Mouse (Mus musculus) c-Kit-positive CD71-negative TER-119-negative erythroid progenitor cells, embryonic 14.5 days (primary cell): ENCODE results near the gene Tax1bp1.
A peak's percentile ranks its signal among the peaks of the same experiment; 100 is the strongest.

Experiments
- DNase-seq: peaks from one replicate; pipeline ENCODE4 v3.0.0-alpha.2; 2013; ENCODE audit warnings: low read depth

Tax1bp1 gene

GRCm38 (mm10) chr6:52705280-52705679 is 8.2 kb upstream of the Tax1bp1 start:
- no peak for DNase-seq

GRCm38 (mm10) chr6:52707815-52708214 is 5.7 kb upstream of the Tax1bp1 start:
- no peak for DNase-seq

GRCm38 (mm10) chr6:52712563-52712962 is 966 bp upstream of the Tax1bp1 start:
- no peak for DNase-seq

GRCm38 (mm10) chr6:52713897-52714509 is 474 bp downstream of the Tax1bp1 start:
- peak; percentile 78 for DNase-seq

GRCm38 (mm10) chr6:52717493-52718192 is 4.1 kb downstream of the Tax1bp1 start:
- DNase-seq = no peak

GRCm38 (mm10) chr6:52724805-52725439 is 11.4 kb downstream of the Tax1bp1 start:
- peak; percentile 47 for DNase-seq

GRCm38 (mm10) chr6:52730338-52730737 is 16.8 kb downstream of the Tax1bp1 start:
- no peak for DNase-seq

GRCm38 (mm10) chr6:52734630-52735029 is 21.1 kb downstream of the Tax1bp1 start:
- no peak for DNase-seq

GRCm38 (mm10) chr6:52752832-52753231 is 39.3 kb downstream of the Tax1bp1 start:
- no peak for DNase-seq

- no peak for DNase-seq
These were observed 51.7 kb downstream of the Tax1bp1 start for GRCm38 (mm10) chr6:52765206-52765605.

- no peak for DNase-seq
These were observed 57.3 kb downstream of the Tax1bp1 start for GRCm38 (mm10) chr6:52770789-52771188.

GRCm38 (mm10) chr6:52773132-52773531 is 59.6 kb downstream of the Tax1bp1 start:
- DNase-seq = no peak

GRCm38 (mm10) chr6:52775350-52775749 is 61.8 kb downstream of the Tax1bp1 start:
- no peak for DNase-seq

- DNase-seq = no peak
These were observed 62.4 kb downstream of the Tax1bp1 start for GRCm38 (mm10) chr6:52775956-52776355.

GRCm38 (mm10) chr6:52777034-52777433 is 63.5 kb downstream of the Tax1bp1 start:
- no peak for DNase-seq

- DNase-seq = no peak
These were observed 65.0 kb downstream of the Tax1bp1 start for GRCm38 (mm10) chr6:52778523-52778922.

- DNase-seq = no peak
These were observed 66.0 kb downstream of the Tax1bp1 start for GRCm38 (mm10) chr6:52779546-52779945.

GRCm38 (mm10) chr6:52790316-52790715 is 76.8 kb downstream of the Tax1bp1 start:
- no peak for DNase-seq

GRCm38 (mm10) chr6:52790781-52791180 is 77.3 kb downstream of the Tax1bp1 start:
- DNase-seq = no peak

- DNase-seq = no peak
These were observed 78.9 kb downstream of the Tax1bp1 start for GRCm38 (mm10) chr6:52792455-52792854.

- DNase-seq = no peak
These were observed 81.7 kb downstream of the Tax1bp1 start for GRCm38 (mm10) chr6:52795029-52795841.

- no peak for DNase-seq
These were observed 82.6 kb downstream of the Tax1bp1 start for GRCm38 (mm10) chr6:52796035-52796598.
